Mouse (Mus musculus) ES-E14 (cell line): ENCODE measurements around the gene Hoxb4. TPM values are rescaled to one million over a fixed set of nuclear protein-coding genes. Genes with fewer than 3 reads are reported as not detected.

Source experiments
- DNase-seq: peaks from one replicate; pipeline ENCODE4 v3.0.0-alpha.2; 2013; ENCODE audit warnings: low read depth, low spot score
- H3K27ac ChIP-seq: 2 replicates; pipeline ENCODE4 v1.5.1; 2012; ENCODE audit warnings: low read depth, mild to moderate bottlenecking, low read length, moderate library complexity, mixed read lengths; ENCODE audit not compliant: poor library complexity, insufficient read depth, severe bottlenecking
- H3K36me3 ChIP-seq: 2 replicates; pipeline ENCODE4 v1.6.1; 2012; ENCODE audit warnings: mild to moderate bottlenecking, low read length, moderate library complexity, mixed read lengths; ENCODE audit not compliant: control insufficient read depth, poor library complexity, insufficient read depth, severe bottlenecking
- H3K4me1 ChIP-seq, 2 experiments: fragments of 150-350 bp in 1 of 2; sonication (generic) in 1 of 2; 2 replicates each; pipeline ENCODE4 v1.6.1; 2012; ENCODE audit warnings: low read length in 2 of 2, mild to moderate bottlenecking in 1 of 2, mixed read lengths in 1 of 2; ENCODE audit not compliant: control insufficient read depth in 2 of 2, insufficient read depth in 2 of 2, poor library complexity in 1 of 2
- H3K4me3 ChIP-seq, 2 experiments: fragments of 150-350 bp in 1 of 2; sonication (generic) in 1 of 2; 2 replicates each; pipeline ENCODE4 v1.5.1; 2012; ENCODE audit warnings: low read length in 2 of 2, low read depth in 1 of 2, mild to moderate bottlenecking in 1 of 2, mixed read lengths in 1 of 2; ENCODE audit not compliant: insufficient read depth in 1 of 2, poor library complexity in 1 of 2, severe bottlenecking in 1 of 2
- H3K9ac ChIP-seq: 2 replicates; pipeline ENCODE4 v1.6.1; 2012; ENCODE audit warnings: low read depth, mild to moderate bottlenecking, low read length, mixed read lengths; ENCODE audit not compliant: poor library complexity, insufficient read depth, severe bottlenecking
- H3K9me3 ChIP-seq: fragments of 150-350 bp; sonication (generic); 2 replicates; pipeline ENCODE4 v1.6.1; 2012; ENCODE audit warnings: low read depth, mild to moderate bottlenecking, low read length; ENCODE audit not compliant: control insufficient read depth, insufficient read depth
- CHD2 ChIP-seq: IDR thresholded peaks from 2 replicates; pipeline ENCODE4 v1.6.1; 2014; ENCODE audit warnings: mild to moderate bottlenecking, low read depth, low read length, inconsistent platforms
- HCFC1 ChIP-seq: IDR thresholded peaks from 2 replicates; pipeline ENCODE4 v1.6.1; 2012; ENCODE audit warnings: low read length, inconsistent platforms, borderline replicate concordance; ENCODE audit not compliant: insufficient read depth
- MAFK ChIP-seq: IDR thresholded peaks from 2 replicates; pipeline ENCODE4 v1.6.1; 2014; ENCODE audit warnings: mild to moderate bottlenecking, low read depth, low read length, inconsistent platforms; ENCODE audit not compliant: insufficient read depth
- ZC3H11A ChIP-seq: IDR thresholded peaks from 2 replicates; pipeline ENCODE4 v1.6.1; 2012; ENCODE audit warnings: low read depth, mild to moderate bottlenecking, inconsistent platforms, low read length, borderline replicate concordance
- ZNF384 ChIP-seq: IDR thresholded peaks from 2 replicates; pipeline ENCODE4 v1.6.1; 2012; ENCODE audit warnings: low read depth, low read length, inconsistent platforms
- in situ Hi-C, 2 experiments: fragments of 600-800 bp; cut with MboI; formaldehyde crosslinking; loops; one replicate each; pipeline ENCODE4 v1.15.1; 2025; ENCODE audit warnings: low sequenced_read_pairs in 2 of 2, inconsistent platforms in 1 of 2; ENCODE audit not compliant: unreplicated experiment in 2 of 2
- total RNA-seq: library from RNA; depleted of rRNA; stranded (reverse); fragments of 300-350 nt; gene quantifications from 2 replicates; pipeline ENCODE4 v1.2.3, GENCODE M21; 2012

Gene Hoxb4
- total RNA-seq, 1 experiment = 1.2 TPM

- DNase-seq = no peak
- peaks cover 0 to 9% of the 10 kb centered on the region in 2 experiments; a peak in 2 of 4 replicates for H3K4me1 ChIP-seq
- in situ Hi-C loops = loop anchor here in 1 of 2 experiments (10.0 to 25.0 kb wide), 2 partner anchors 46 to 574 kb away; no protein-coding TSS in a partner anchor
- TF ChIP-seq ZC3H11A (no peak), MAFK (no peak), ZNF384 (no peak), HCFC1 (no peak), CHD2 (no peak)
- H3K4me3 ChIP-seq = no peak overlapping the region
- H3K36me3 ChIP-seq = no peaks in the 10 kb centered on the region
- H3K27ac ChIP-seq = no peak overlapping the region
- H3K9me3 ChIP-seq = no peaks in the 10 kb centered on the region
- H3K9ac ChIP-seq = no peak overlapping the region
Observed at GRCm38 (mm10) chr11:96288455-96289221, 29.4 kb upstream of the Hoxb4 start.

- in situ Hi-C loops = loop anchor here in 1 of 2 experiments (10.0 to 25.0 kb wide), 2 partner anchors 46 to 573 kb away; no protein-coding TSS in a partner anchor
- H3K27ac ChIP-seq = no peak overlapping the region
- H3K36me3 ChIP-seq = no peaks in the 10 kb centered on the region
- no peaks in the 10 kb centered on the region for H3K9me3 ChIP-seq
- H3K4me3 ChIP-seq = no peak overlapping the region
- no peak overlapping the region for H3K9ac ChIP-seq
- TF ChIP-seq CHD2 = no peak
- no peak for TF ChIP-seq ZC3H11A
- TF ChIP-seq MAFK = no peak
- no peak for TF ChIP-seq HCFC1
- TF ChIP-seq ZNF384 = no peak
- H3K4me1 ChIP-seq = peaks cover 0 to 7% of the 10 kb centered on the region in 2 experiments; a peak in 2 of 4 replicates
- no peak for DNase-seq
Observed at GRCm38 (mm10) chr11:96289293-96289692, 28.8 kb upstream of the Hoxb4 start.

GRCm38 (mm10) chr11:96289837-96290236 is 28.2 kb upstream of the Hoxb4 start:
- in situ Hi-C loops = loop anchor here (10.0 to 25.0 kb wide), 3 partner anchors 45 to 572 kb away; partner anchors contain the start of gene Hoxb2 (in 1 of the 2)
- no peak for TF ChIP-seq MAFK
- no peaks in the 10 kb centered on the region for H3K9me3 ChIP-seq
- H3K36me3 ChIP-seq = no peaks in the 10 kb centered on the region
- H3K4me1 ChIP-seq = peaks cover 0 to 5% of the 10 kb centered on the region in 2 experiments; a peak in 2 of 4 replicates
- H3K9ac ChIP-seq = no peak overlapping the region
- no peak for DNase-seq
- H3K27ac ChIP-seq = no peak overlapping the region
- H3K4me3 ChIP-seq = no peak overlapping the region

GRCm38 (mm10) chr11:96290705-96291355 is 27.2 kb upstream of the Hoxb4 start:
- H3K9ac ChIP-seq = no peak overlapping the region
- TF ChIP-seq CHD2 = no peak
- TF ChIP-seq ZNF384 = no peak
- TF ChIP-seq ZC3H11A = no peak
- no peak for TF ChIP-seq MAFK
- no peak for TF ChIP-seq HCFC1
- no peak overlapping the region for H3K4me3 ChIP-seq
- H3K27ac ChIP-seq = no peak overlapping the region
- peaks cover 0 to 3% of the 10 kb centered on the region in 2 experiments; a peak in 2 of 4 replicates for H3K4me1 ChIP-seq
- in situ Hi-C loops = loop anchor here (10.0 to 25.0 kb wide), 2 partner anchors 64 to 571 kb away; partner anchors contain the start of gene Hoxb2 (in 1 of the 2)
- no peaks in the 10 kb centered on the region for H3K36me3 ChIP-seq
- DNase-seq = no peak
- no peaks in the 10 kb centered on the region for H3K9me3 ChIP-seq
